29 mouse cellular contexts compared by ENCODE assay signal in the genomic region with DNA sequence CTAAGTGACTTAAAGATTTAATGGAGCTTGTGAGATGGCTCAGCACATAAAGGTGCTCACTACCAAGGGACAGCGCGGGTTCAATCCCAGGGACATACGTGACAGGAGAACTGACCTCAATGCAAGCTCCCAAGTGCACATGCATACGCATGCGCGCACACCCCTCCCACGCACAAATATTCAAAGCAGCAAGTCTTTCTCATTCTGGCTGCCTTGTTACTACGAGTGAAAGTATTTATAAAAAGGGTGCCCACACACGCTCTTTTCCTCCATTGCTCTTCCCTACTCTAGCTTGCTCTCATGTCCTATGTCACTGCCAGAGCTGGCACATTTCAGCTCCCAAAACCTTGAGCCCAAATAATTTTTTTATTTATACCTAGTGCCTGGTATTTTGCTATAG.
"Had no signal": no experiment of that assay in that cellular context is flagged by ENCODE, and none has a peak within 500 bp of the region (broad histone marks: within the 10 kb centered on the region; RNA-seq: fewer than 3 reads in every experiment).

No protein-coding gene starts in this region.

- DNase-seq: cerebellum, adult 2 months; cerebellum, adult 8-10 months; cerebellum, adult 9-10 months; cerebellum, adult 9-11 months; cerebellum, postnatal 10 days; cerebellum, postnatal 14 days; cerebellum, postnatal 25 days; cerebellum, postnatal 36 days; embryo, embryonic 11 days; forebrain, postnatal 0 days; gastrocnemius, adult 2 months; gastrocnemius, postnatal 10 days; gastrocnemius, postnatal 14 days; gastrocnemius, postnatal 25 days; gastrocnemius, postnatal 36 days; heart, adult 11 months; heart, adult 18-20 months; heart, adult 2 months had no signal

- H3K9me3 ChIP-seq: embryonic facial prominence, embryonic 10.5 days; embryonic facial prominence, embryonic 12.5 days; embryonic facial prominence, embryonic 13.5 days; embryonic facial prominence, embryonic 15.5 days; forebrain, embryonic 10.5 days; forebrain, embryonic 12.5 days; forebrain, embryonic 13.5 days; forebrain, embryonic 15.5 days had no signal

- H3K9ac ChIP-seq: embryonic facial prominence, embryonic 12.5 days; embryonic facial prominence, embryonic 13.5 days; embryonic facial prominence, embryonic 15.5 days; forebrain, embryonic 12.5 days; forebrain, embryonic 13.5 days; forebrain, embryonic 15.5 days; forebrain, postnatal 0 days had no signal

- H3K4me2 ChIP-seq: embryonic facial prominence, embryonic 12.5 days; embryonic facial prominence, embryonic 13.5 days; embryonic facial prominence, embryonic 15.5 days; forebrain, embryonic 12.5 days; forebrain, embryonic 13.5 days; forebrain, embryonic 15.5 days had no signal

- ATAC-seq: forebrain, embryonic 13.5 days; forebrain, embryonic 14.5 days; forebrain, embryonic 15.5 days; forebrain, embryonic 16.5 days; forebrain, postnatal 0 days had no signal

- H3K4me3 ChIP-seq: embryonic facial prominence, embryonic 10.5 days; embryonic facial prominence, embryonic 12.5 days; embryonic facial prominence, embryonic 13.5 days; embryonic facial prominence, embryonic 15.5 days; erythroblast, embryonic 14.5 days; forebrain, embryonic 10.5 days; forebrain, embryonic 12.5 days; forebrain, embryonic 13.5 days; forebrain, embryonic 15.5 days; gastrocnemius, adult 2 months; heart, adult 2 months had no signal

- H3K27me3 ChIP-seq: embryonic facial prominence, embryonic 12.5 days; embryonic facial prominence, embryonic 13.5 days; embryonic facial prominence, embryonic 15.5 days; forebrain, embryonic 12.5 days; forebrain, embryonic 13.5 days; forebrain, embryonic 15.5 days had no signal

- H3K36me3 ChIP-seq: embryonic facial prominence, embryonic 10.5 days; embryonic facial prominence, embryonic 12.5 days; embryonic facial prominence, embryonic 13.5 days; embryonic facial prominence, embryonic 15.5 days; forebrain, embryonic 10.5 days; forebrain, embryonic 12.5 days; forebrain, embryonic 15.5 days had no signal

- H3K4me1 ChIP-seq: embryonic facial prominence, embryonic 12.5 days; embryonic facial prominence, embryonic 13.5 days; embryonic facial prominence, embryonic 15.5 days; forebrain, embryonic 10.5 days; forebrain, embryonic 12.5 days; forebrain, embryonic 13.5 days; forebrain, embryonic 15.5 days had no signal

- H3K27ac ChIP-seq: embryonic facial prominence, embryonic 10.5 days; embryonic facial prominence, embryonic 12.5 days; embryonic facial prominence, embryonic 13.5 days; embryonic facial prominence, embryonic 15.5 days; forebrain, embryonic 10.5 days; forebrain, embryonic 12.5 days; forebrain, embryonic 13.5 days; forebrain, embryonic 15.5 days; gastrocnemius, adult 2 months; heart, adult 2 months had no signal
